Comparison of ENCODE assay signal across 8 mouse cellular contexts in genomic region chr3:101377256-101378024, GRCm38 (mm10). TPM values are rescaled to one million over a fixed set of nuclear protein-coding genes. Genes with fewer than 3 reads are reported as not detected.
A peak's percentile ranks its signal among the peaks of the same experiment; 100 is the strongest.
DNase-seq lines count a peak whose midpoint lies in the region; ATAC-seq and TF ChIP-seq lines count a peak whose summit lies in the region.

No protein-coding gene starts in this region.

- no peaks in the 10 kb centered on the region for H3K36me3 ChIP-seq in kidney, adult 2 months (ENCODE audit: control insufficient read depth, insufficient read depth, low read length)
- H3K36me3 ChIP-seq in ES-Bruce4 (ENCODE audit: control insufficient read depth, insufficient read depth, low read length, poor library complexity, severe bottlenecking), result no peaks in the 10 kb centered on the region
- H3K36me3 ChIP-seq in forebrain, embryonic 10.5 days (replicated peaks), result no peaks in the 10 kb centered on the region
- H3K36me3 ChIP-seq in limb, embryonic 10.5 days, result peaks cover 18% of the 10 kb centered on the region; the same call in 1 of the 2 replicates
- H3K36me3 ChIP-seq in neural tube, embryonic 12.5 days, result no peaks in the 10 kb centered on the region

- 0 out of 2 replicates have a peak, but pooled peaks cover 3% of the 10 kb centered on the region for H3K4me1 ChIP-seq in kidney, adult 2 months (ENCODE audit: control insufficient read depth, insufficient read depth, low read length)
- peaks cover 6% of the 10 kb centered on the region for H3K4me1 ChIP-seq in ES-Bruce4 (ENCODE audit: control insufficient read depth, insufficient read depth, low read length)
- H3K4me1 ChIP-seq in forebrain, embryonic 10.5 days, result peaks cover 65% of the 10 kb centered on the region
- peaks cover 72% of the 10 kb centered on the region for H3K4me1 ChIP-seq in limb, embryonic 10.5 days
- peaks cover 47% of the 10 kb centered on the region for H3K4me1 ChIP-seq in neural tube, embryonic 12.5 days

- ATAC-seq in neural tube, embryonic 12.5 days (ENCODE audit: low FRiP score, low read depth), result peak; percentile 42

- H3K9ac ChIP-seq in ES-Bruce4 (ENCODE audit: low read depth, poor library complexity, severe bottlenecking), result peak overlapping the region; percentile 90
- peak overlapping the region; percentile 89 for H3K9ac ChIP-seq in neural tube, embryonic 12.5 days

- no peak for TF ChIP-seq CTCF in kidney, adult 2 months (conservative IDR thresholded peaks at IDR 0.05; ENCODE audit: insufficient read depth, insufficient read length, low read depth, low read length)
- TF ChIP-seq CTCF in ES-Bruce4 (IDR thresholded peaks at IDR 0.05; ENCODE audit: low read depth, low read length), result no peak

- no peak overlapping the region for H3K27ac ChIP-seq in kidney, adult 2 months (ENCODE audit: insufficient read depth, low read depth, low read length)
- no peak overlapping the region for H3K27ac ChIP-seq in ES-Bruce4 (ENCODE audit: insufficient read depth, low read length)
- peak overlapping the region; percentile 91 for H3K27ac ChIP-seq in forebrain, embryonic 10.5 days
- H3K27ac ChIP-seq in limb, embryonic 10.5 days, result peak overlapping the region; percentile 96
- H3K27ac ChIP-seq in neural tube, embryonic 12.5 days, result peak overlapping the region; percentile 38; the same call in 1 of the 2 replicates

- DNase-seq in kidney, adult 2 months, result no peak
- no peak for DNase-seq in kidney, postnatal 36 days
- DNase-seq in forebrain, embryonic 10.5 days (ENCODE audit: extremely low spot score, low spot score), result no peak
- DNase-seq in limb, embryonic 10.5 days (ENCODE audit: low spot score), result no peak
- no peak for DNase-seq in layer of hippocampus, adult 18-20 months (ENCODE audit: low spot score in 2 of 2)
- no peak for DNase-seq in Muller cell, postnatal 12 days (ENCODE audit: inconsistent ontology term)

- no peaks in the 10 kb centered on the region for H3K27me3 ChIP-seq in kidney, adult 2 months (replicated peaks; ENCODE audit: control insufficient read depth, insufficient read depth, low read length)
- no peaks in the 10 kb centered on the region for H3K27me3 ChIP-seq in ES-Bruce4 (ENCODE audit: control insufficient read depth, insufficient read depth, low read length, poor library complexity, severe bottlenecking)
- peaks cover 65% of the 10 kb centered on the region for H3K27me3 ChIP-seq in forebrain, embryonic 10.5 days (ENCODE audit: poor library complexity, severe bottlenecking)
- H3K27me3 ChIP-seq in limb, embryonic 10.5 days (ENCODE audit: low read depth, poor library complexity, severe bottlenecking), result no peaks in the 10 kb centered on the region
- H3K27me3 ChIP-seq in neural tube, embryonic 12.5 days (replicated peaks), result no peaks in the 10 kb centered on the region

- TF ChIP-seq POLR2A in kidney, adult 2 months (IDR thresholded peaks at IDR 0.05; ENCODE audit: low read depth, low read length), result no peak
- TF ChIP-seq POLR2A in ES-Bruce4 (IDR thresholded peaks at IDR 0.05; ENCODE audit: insufficient read depth, low read length), result no peak

- peak overlapping the region; percentile 67 for H3K4me3 ChIP-seq in kidney, adult 2 months (ENCODE audit: insufficient read depth, low read depth, low read length)
- H3K4me3 ChIP-seq in ES-Bruce4 (ENCODE audit: low read depth, low read length), result peak overlapping the region; percentile 77
- H3K4me3 ChIP-seq in forebrain, embryonic 10.5 days, result peak overlapping the region; percentile 88
- peak overlapping the region; percentile 91 for H3K4me3 ChIP-seq in limb, embryonic 10.5 days
- H3K4me3 ChIP-seq in neural tube, embryonic 12.5 days, result peak overlapping the region; percentile 80

- WGBS in kidney, adult 2 months, result 1% methylated on average over 62 of the region's 62 CpGs
- WGBS in forebrain, embryonic 10.5 days, result under 1% methylated on average over 62 of the region's 62 CpGs
- WGBS in limb, embryonic 10.5 days, result under 1% methylated on average over 62 of the region's 62 CpGs
- WGBS in neural tube, embryonic 12.5 days, result under 1% methylated on average over 60 of the region's 62 CpGs

- H3K4me2 ChIP-seq in neural tube, embryonic 12.5 days (replicated peaks), result peak overlapping the region; percentile 86

- H3K9me3 ChIP-seq in ES-Bruce4 (replicated peaks; ENCODE audit: control insufficient read depth, insufficient read depth, low read length, poor library complexity, severe bottlenecking), result no peaks in the 10 kb centered on the region
- H3K9me3 ChIP-seq in forebrain, embryonic 10.5 days, result no peaks in the 10 kb centered on the region
- H3K9me3 ChIP-seq in limb, embryonic 10.5 days (replicated peaks), result no peaks in the 10 kb centered on the region
- H3K9me3 ChIP-seq in neural tube, embryonic 12.5 days, result no peaks in the 10 kb centered on the region

- TF ChIP-seq EP300 in ES-Bruce4 (IDR thresholded peaks at IDR 0.05; ENCODE audit: insufficient read depth, low read depth, low read length), result no peak

RNA-seq across cellular contexts. Expression of gene Igsf3, which starts 0.6 kb away (rescaled TPM):
- polyA plus RNA-seq in kidney, adult 2 months (2012; rRNA removed), result 2.6 and 2.9 TPM in 2 replicates
- 29.1 and 30.5 TPM in 2 replicates for polyA plus RNA-seq in ES-Bruce4 (2011; ENCODE audit: insufficient read depth, insufficient read length, low read depth, missing spikeins)
- polyA plus RNA-seq in forebrain, embryonic 10.5 days (2016; fragmentation: Nextera tagmentation; extraction: Ambion mirVana), result 24.3 and 25.4 TPM in 2 replicates
- polyA plus RNA-seq in limb, embryonic 10.5 days (2016; fragmentation: Nextera tagmentation; extraction: Ambion mirVana), result 59.9 and 84.9 TPM in 2 replicates
- polyA plus RNA-seq in neural tube, embryonic 12.5 days (2016; fragmentation: Nextera tagmentation; extraction: Ambion mirVana), result 49.8 and 55.0 TPM in 2 replicates
- 10 to 100 TPM; 15.7 to 17.6 TPM for total RNA-seq in layer of hippocampus, adult 18-20 months (2021)

Comparison
In these comparisons a context has a peak if more than half of its experiments do, and no peak if none do; other contexts are left out.
1. H3K27ac ChIP-seq: peak in forebrain, embryonic 10.5 days (single experiment), limb, embryonic 10.5 days (single experiment) and neural tube, embryonic 12.5 days (single experiment); none in kidney, adult 2 months (single experiment) and ES-Bruce4 (single experiment).
2. Peak in every context shown above with its lines, with median percentiles within 50 percentile points of each other: H3K4me3 ChIP-seq.